Mouse (Mus musculus) adrenal gland, postnatal 25 days (tissue): ENCODE results near the gene Foxn2. TPM values are rescaled to one million over a fixed set of nuclear protein-coding genes. Genes with fewer than 3 reads are reported as not detected.
A peak's percentile ranks its signal among the peaks of the same experiment; 100 is the strongest.
"Not testable (repeated sequence)": the region's sequence is repeated elsewhere in the genome, so short reads cannot be mapped to it uniquely, and the experiment has no call there.

Experiments
- DNase-seq: peaks from one replicate; pipeline ENCODE4 v3.0.0; 2021; ENCODE audit warnings: mixed read lengths
- total RNA-seq: library from RNA; stranded (reverse); gene quantifications from 2 replicates; pipeline ENCODE4 v1.2.3, GENCODE M21; 2021

The Foxn2 gene
- total RNA-seq, 1 experiment from 2014 or later = 22.7 TPM

DNA sequence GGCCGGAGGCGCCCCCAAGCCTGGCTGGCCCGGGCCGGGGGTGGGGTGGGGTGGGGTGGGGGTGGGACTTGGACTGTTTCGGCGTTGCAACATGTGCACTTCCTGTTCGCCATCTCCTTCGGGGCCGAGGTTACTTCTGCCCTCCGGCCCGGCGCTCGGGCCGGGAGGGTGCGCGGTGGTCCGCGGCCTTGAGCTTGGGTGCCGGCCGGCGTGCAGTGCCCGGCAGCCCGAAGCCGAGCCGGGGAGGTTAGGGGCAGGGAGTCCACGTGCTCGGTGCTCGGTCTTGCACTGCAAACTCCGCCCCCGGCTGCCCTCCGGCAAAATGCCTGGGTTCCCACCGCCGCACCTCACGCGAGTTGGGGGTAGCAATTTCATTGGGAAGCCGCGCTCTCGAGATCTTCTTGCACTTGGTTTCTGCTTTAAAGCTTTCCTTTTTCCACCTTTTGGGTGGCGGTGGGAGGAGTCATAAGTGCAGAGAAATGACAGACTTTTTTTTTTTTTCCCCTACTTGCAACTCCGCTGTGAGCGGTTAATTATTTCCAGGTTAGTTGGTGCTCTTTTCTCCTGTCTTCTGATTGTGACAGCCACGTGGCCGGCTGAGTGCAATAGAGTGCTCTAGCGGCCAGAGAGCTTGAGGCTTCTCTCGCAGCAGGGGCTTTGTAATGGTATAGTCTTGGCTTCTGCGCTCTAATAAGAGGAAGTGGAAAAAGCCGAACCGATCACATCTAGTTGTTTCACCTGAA lies 1.1 kb downstream of the Foxn2 start:
- peak; percentile 73 for DNase-seq

- DNase-seq = no peak
Observed at GRCm38 (mm10) chr17:88442661-88443060, 2.1 kb downstream of the Foxn2 start.

DNA sequence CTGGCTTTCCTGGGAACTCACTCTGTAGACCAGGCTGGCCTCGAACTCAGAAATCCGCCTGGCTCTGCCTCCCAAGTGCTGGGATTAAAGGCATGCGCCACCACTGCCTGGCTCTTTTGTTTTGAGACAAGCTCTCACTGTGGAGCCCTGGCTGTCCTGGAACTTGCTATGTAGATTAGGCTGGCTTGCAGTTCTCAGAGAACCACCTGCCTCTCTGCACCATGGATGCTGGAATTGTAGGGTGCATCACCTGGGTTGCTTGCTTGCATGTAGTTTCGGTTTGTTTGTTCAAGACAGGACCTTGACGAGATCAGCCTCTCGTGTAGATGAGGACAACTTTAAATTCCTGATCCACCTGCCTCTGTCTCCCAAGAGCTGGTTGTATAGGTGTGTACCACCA lies 2.7 kb downstream of the Foxn2 start:
- no peak for DNase-seq

- no peak for DNase-seq
Observed at GRCm38 (mm10) chr17:88458079-88458478, 17.6 kb downstream of the Foxn2 start.

DNA sequence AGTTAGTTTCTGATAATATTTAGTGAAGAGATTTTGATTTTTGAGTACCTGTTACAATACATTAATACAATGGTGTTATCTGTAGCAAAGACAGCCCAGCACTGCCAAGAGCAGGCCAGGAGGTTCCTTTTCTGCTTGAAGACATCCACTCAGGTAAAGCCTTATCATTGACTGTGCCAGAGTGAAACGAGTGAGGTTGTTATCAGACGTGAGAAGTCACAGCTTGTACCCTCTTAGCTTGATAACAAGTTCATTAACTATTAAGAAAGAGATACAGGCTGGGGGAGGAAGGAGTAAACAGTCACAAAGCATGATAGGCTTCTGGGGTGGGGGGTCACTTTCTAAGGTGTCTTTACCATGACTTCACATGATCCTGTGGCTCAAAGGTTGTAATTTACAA lies 19.0 kb downstream of the Foxn2 start:
- no peak for DNase-seq

DNA sequence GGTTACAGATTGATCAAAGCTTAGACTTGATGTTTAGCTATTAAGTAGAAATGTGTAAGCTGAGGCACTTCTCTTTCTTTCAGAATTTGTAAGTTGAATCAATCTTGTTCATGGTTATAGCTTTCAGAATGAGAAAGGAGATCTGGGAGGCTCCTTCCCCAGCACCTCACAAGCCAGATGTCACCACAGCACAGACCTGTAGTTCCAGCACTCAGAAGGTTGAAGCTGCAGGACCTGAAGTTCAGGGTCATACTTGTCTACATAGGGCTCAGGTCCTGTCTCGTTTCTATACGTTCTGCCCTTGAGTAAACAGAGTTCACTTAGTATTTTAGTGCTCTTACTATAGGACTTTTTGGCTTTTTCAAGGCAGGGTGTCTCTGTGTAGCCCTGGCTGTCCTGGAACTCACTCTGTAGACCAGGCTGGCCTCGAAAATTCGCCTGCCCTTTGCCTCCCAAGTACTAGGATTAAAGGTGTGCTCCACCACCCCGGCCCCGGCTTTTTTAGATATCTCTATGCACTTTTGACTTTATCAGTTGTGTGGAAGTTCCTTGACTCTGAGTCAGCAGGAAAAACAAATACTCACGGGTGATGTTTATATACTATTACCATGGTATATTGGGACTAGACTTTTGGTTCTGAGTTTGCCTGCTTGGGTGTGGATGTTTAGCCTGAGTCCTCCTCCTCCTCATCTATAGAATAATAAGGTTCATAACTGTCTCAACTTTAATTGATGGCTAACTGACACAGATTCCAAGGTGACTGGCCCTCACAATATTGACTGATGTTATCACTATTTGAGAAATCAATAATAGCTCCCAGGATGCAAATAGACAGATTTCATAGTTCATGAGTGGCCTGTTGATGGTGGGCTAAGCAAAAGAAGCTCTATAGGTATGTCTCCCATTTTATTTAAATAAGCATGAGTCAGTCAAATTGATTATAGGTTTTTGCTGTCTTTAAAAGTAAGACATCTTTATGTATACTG lies 19.7 kb downstream of the Foxn2 start:
- no peak for DNase-seq

DNA sequence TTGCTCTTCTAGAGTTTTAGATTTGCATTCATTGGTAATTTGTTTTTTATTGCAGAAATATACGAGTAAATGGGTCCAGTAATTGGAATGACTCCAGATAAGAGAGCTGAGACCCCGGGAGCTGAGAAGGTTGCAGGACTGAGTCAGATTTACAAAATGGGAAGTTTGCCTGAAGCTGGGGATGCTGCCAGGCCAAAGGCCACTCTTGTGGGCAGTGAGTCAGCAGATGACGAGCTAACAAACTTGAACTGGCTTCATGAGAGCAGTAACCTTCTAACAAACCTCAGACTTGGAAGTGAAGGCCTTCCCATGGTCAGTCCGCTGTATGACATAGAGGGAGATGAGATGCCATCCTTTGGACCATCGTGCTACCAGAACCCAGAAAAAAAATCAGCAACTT lies 22.1 kb downstream of the Foxn2 start:
- DNase-seq = peak; percentile 85

DNA sequence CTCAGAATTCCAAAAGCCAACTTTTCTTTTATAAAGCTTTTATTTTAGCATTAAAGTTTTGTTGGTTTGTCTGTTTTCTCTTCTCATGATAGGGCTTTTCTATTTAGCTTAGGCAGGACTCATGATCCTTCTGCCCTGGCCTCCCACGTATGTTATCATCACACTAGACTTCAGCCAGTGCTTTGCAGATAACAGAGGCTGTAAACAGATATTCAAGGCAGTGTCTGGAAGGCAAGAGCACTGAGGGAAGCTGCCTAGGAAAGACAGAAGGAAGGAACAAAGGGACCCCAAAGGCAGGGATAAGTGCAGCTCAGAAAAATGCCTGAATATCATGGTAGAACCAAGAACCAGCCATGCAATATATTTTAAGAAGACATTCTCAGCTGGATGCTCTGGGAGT lies 26.1 kb downstream of the Foxn2 start:
- no peak for DNase-seq

DNA sequence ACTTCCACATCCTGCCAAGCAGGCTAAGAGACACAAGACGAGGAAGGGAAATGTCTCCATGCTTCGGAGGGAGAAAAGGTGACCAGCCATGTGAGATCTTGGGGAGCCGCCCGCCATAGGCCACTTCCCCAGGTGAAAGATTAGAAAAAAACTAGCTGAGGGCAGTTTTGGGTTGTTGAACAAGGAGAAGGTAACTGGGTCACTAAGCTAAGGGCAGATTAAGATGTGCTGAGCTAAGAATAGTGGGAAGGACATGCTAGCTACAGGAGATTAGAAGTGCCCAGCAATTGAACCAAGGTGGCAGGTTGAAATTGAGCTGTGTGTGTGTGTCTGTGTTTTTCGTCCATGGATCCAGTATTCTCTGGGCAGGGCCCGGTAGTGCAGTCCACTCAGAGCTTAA lies 27.2 kb downstream of the Foxn2 start:
- DNase-seq = no peak

DNA sequence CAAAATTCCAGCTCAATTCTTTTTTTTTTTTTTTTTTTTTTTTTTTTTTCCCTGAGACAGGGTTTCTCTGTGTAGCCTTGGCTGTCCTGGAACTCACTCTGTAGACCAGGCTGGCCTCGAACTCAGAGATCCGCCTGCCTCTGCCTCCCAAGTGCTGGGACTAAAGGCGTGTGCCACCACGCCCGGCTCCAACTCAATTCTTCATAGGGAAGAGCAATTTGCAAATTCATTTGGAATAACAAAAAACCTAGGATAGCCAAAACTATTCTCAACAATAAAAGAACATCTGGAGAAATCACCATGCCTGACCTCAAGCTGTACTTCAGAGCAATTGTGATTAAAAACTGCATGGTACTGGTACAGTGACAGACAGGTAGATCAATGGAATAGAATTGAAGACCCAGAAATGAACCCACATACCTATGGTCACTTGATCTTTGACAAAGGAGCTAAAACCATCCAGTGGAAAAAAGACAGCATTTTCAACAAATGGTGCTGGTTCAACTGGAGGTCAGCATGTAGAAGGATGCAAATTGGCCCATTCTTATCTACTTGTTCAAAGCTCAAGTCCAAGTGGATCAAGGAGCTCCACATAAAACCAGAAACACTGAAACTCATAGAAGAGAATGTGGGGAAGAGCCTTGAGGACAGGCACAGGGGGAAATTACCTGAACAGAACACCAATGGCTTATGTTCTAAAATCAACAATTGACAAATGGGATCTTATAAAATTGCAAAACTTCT lies 28.3 kb downstream of the Foxn2 start:
- not testable (repeated sequence) for DNase-seq

- DNase-seq = no peak
Observed at GRCm38 (mm10) chr17:88473766-88474165, 33.3 kb downstream of the Foxn2 start.

- DNase-seq = no peak
Observed at GRCm38 (mm10) chr17:88477165-88477564, 36.7 kb downstream of the Foxn2 start.

DNA sequence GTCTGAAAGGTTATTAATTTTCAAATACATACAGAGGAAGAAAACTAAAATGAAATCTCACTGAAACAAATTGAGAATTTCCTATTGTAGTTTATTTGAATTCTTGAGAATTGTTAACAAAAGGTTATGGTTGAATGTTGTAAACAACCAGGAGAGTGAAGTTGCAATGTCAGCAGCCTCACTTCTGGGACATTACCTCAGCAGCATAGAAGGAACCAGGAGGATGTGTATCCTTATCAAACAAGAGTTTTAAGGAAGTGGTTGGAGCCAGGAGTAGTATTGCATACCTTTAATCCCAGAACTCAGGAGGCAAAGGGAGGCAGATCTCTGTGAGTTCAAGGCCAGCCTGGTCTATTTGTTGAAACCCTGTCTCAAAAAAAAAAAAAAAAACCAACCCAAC lies 37.2 kb downstream of the Foxn2 start:
- DNase-seq = no peak

GRCm38 (mm10) chr17:88479040-88479439 lies 38.5 kb downstream of the Foxn2 start:
- DNase-seq = no peak

- DNase-seq = no peak
Observed at GRCm38 (mm10) chr17:88480369-88480768, 39.9 kb downstream of the Foxn2 start.

DNA sequence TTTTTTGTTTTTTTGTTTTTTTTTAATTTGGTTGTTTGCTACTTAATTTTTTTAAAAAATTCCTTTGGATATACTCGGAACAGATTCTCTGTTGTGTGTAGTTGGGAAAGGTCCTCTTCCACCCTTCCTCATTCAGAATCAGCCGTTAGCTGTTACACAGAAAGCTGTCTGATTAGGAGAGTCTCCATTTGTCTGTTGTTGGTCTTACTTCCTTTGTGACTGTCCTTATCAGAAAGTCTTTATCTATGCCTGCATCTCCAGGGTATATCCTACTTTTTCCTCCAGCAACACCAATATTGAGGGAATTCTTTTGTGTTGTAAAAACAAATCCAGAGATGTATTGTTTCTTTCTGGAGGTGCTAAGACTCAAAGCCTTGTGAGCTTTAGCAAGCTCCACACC lies 40.6 kb downstream of the Foxn2 start:
- no peak for DNase-seq

- no peak for DNase-seq
Observed at GRCm38 (mm10) chr17:88481587-88481986, 41.1 kb downstream of the Foxn2 start.

DNA sequence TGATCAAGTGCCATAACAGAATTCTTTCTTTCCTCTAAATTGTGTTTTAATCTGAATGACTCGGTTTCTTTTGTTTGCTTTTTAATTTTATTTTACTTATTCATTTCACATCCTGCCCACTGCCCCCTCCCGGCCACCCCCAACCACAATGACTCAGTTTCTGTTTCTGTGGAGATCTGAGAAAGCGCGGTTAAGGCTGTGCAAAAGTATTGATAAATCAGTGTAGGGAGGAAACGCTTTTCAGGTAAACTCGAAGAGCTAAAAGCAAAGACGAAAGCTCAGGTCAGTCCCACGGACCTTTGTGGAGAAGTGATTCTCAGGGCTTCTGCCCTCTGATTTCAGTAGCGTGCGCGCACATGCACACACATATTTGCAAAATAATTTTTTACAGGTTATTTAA lies 44.0 kb downstream of the Foxn2 start:
- no peak for DNase-seq

DNA sequence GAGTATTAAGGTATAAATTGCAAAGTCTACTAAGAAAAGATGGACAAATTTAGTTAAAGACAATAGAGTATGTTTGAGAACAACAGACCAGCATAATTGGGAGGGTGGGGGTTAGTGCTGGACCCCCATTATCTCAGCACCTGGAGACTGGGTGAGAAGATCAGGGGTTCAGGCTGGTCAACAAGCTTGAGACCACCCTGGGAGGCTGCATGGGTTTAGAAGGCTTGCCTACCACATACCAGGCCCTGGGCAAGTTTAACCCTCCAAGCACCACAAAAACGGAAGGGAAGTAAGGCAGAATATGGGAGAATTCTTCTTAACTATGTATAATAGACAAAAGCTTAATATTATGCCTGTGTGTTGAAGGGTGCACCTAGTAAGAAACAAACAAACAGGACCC lies 44.4 kb downstream of the Foxn2 start:
- no peak for DNase-seq

GRCm38 (mm10) chr17:88490546-88490945 lies 50.0 kb downstream of the Foxn2 start:
- DNase-seq = no peak

GRCm38 (mm10) chr17:88491366-88492106 lies 51.0 kb downstream of the Foxn2 start:
- no peak for DNase-seq

DNA sequence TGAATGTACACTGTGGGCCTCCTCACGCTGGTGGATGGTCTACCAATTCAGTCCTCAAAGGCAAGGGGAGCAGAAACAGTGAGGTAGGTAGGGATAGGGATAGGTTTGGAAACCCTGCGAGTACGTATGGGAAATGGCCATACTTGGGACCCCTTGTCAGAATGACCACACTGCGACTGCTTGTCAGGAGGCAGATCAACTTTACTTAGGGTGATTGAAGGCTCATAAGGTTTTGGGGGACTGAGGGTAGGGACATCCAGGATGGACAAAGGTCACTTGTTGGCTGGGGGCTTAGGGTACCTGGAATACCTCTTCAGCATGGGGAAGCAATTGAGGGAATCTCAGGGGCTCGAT lies 51.6 kb downstream of the Foxn2 start:
- no peak for DNase-seq
